Mouse (Mus musculus) kidney, postnatal 4 days (tissue): ENCODE measurements at regions not wholly inside any gene's neighbourhood (a gene's known extent, or its start where the extent isn't known, plus 50 kb on each side); places are given as distances from the start of the nearest gene placed in this dataset.

Source experiments
- DNase-seq, 2 experiments: peaks; one replicate each; pipeline ENCODE4 v3.0.0; 2021; ENCODE audit warnings: mixed read lengths in 2 of 2

GRCm38 (mm10) chr17:83138493-83139417 is 76.3 kb upstream of the Pkdcc start:
- DNase-seq, result peak; percentile 52 to 66

DNA sequence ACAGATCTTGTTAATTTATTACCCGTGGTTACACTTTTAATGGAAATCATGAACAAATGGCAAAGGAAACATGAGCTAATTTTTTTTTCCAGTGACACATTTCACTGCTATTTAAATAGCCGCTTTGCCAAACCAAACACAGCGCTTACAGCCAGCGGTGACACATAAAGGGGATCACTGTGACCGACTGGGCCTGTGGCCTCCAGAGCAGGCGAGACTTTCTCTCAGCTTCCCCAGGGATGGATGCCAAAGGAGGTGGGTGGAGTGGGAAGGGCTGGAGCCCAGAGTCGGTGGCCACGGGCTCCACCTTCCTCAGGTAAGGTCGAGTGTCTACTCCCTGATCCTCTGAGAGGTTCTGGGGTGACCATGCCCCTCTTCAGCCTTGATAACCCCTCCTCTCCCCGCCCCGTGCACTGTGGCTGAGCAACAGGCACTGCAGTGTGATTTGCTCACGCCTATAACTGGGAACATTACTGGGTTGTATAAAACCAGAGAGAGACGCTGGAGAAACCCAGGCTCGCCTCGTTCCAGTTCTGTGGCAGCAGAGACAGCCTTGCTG is 66.6 kb upstream of the Pkdcc start:
- DNase-seq, result peak; percentile 69 to 78

GRCm38 (mm10) chr17:83149336-83149735 is 65.8 kb upstream of the Pkdcc start:
- no peak for DNase-seq

- no peak for DNase-seq
These were observed 60.0 kb upstream of the Pkdcc start for GRCm38 (mm10) chr17:83155106-83155505.

- DNase-seq, result no peak
These were observed 58.4 kb upstream of the Pkdcc start for GRCm38 (mm10) chr17:83156682-83157081.

GRCm38 (mm10) chr17:83158053-83158452 is 57.0 kb upstream of the Pkdcc start:
- no peak for DNase-seq

DNA sequence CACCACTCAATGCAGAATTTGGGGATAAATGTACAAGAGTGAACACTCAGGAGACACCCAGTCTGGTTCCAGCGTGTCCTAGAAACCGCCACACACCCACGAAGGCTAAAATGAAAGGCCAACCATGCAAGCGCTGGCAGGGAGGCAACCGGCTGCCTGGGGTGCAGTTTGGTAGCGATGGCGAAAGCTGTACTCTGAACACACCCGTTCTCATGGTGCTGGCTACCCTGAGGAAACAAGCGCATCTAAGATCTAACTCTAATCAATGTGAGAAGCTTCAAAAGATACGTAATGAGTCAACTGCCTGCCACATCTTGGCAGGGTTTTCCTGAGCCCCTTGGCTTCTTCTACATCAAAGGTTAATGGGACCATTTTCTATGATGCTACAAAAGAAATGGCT is 56.4 kb upstream of the Pkdcc start:
- DNase-seq, result no peak

GRCm38 (mm10) chr17:83159634-83160033 is 55.5 kb upstream of the Pkdcc start:
- DNase-seq, result no peak

DNA sequence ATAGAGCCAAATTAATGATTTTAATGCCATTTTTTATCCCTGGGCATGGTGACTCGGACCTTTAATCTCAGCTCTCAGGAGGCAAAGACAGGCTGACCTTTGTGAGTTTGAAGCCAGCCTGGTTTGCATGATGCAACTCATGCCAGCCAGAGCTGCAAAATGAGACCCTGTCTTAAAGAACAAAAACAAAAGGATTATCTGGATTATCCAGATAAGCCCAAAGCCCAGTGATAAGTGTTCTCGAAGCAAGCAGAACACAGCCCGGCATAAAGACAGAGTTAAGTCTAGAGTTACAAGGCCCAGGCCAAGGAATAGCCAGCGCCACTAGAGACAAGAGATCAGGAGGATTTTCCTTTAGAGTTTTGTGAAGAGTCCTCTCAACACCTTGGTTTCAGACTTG is 54.8 kb upstream of the Pkdcc start:
- DNase-seq, result no peak

DNA sequence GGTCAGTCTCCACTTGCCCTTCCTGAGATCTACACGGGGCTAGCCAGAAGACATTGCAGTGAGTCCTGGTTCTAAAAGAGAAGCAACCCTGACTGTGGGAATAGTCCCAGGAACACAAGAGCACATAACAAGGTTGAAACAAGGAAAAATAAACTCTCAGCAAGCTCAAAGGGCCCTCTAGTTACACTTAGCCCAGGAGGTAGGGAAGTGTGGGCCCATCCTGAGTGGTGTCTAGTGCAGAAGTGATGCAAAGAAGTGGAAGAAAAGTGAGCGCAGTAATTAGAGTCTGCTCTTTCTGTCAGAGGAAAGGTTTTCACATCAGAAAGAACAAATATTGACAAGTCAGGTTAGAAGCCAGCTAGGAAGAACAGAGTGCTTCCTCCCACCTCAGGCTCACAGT is 53.4 kb upstream of the Pkdcc start:
- DNase-seq, result no peak

- DNase-seq, result peak; percentile 38 to 41
These were observed 51.0 kb upstream of the Pkdcc start for GRCm38 (mm10) chr17:83163952-83164560.

DNA sequence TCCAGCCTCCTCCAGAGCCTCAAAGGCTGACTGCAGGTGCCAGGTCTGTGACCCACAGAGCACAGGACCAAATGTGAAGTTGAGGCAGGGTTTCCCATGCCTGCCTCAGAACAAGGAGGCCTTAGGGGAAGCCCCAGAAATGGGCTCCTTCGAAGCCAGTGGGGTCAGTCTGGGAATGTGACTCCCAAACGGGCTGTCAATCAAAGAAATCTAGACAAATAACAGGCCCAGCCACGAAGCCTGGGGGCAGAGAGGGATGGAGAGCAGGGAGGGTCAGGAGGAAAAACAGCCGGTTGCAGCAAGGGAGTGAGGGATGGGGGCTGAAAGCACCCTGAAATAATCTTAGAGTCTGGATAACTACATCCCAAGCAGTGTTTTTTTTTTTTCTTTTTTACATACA is 50.4 kb upstream of the Pkdcc start:
- DNase-seq, result peak; percentile 47 to 57

GRCm38 (mm10) chr17:83165140-83165539 is 50.0 kb upstream of the Pkdcc start:
- DNase-seq, result peak in 1 of 2 experiments; percentile 32
